Comparison of ENCODE assay signal across 19 mouse cellular contexts in genomic region chr3:98084870-98085269, GRCm38 (mm10).
DNase-seq lines count a peak whose midpoint lies in the region; ATAC-seq and TF ChIP-seq lines count a peak whose summit lies in the region.
"Had no signal": no experiment of that assay in that cellular context is flagged by ENCODE, and none has a peak within 500 bp of the region (broad histone marks: within the 10 kb centered on the region; RNA-seq: fewer than 3 reads in every experiment).

No protein-coding gene starts in this region.

- H3K4me1 ChIP-seq in hindbrain, postnatal 0 days (ENCODE audit: insufficient read depth, low read length), result peaks cover 9% of the 10 kb centered on the region; the same call in 1 of the 2 replicates
- peaks cover 2% of the 10 kb centered on the region; the same call in 1 of the 2 replicates for H3K4me1 ChIP-seq in hindbrain, embryonic 11.5 days (replicated peaks; ENCODE audit: control insufficient read depth, insufficient read depth, low read length)
- H3K4me1 ChIP-seq in stomach, embryonic 14.5 days (ENCODE audit: control insufficient read depth, insufficient read depth, low read length), result peaks cover 20% of the 10 kb centered on the region
- peaks cover 3% of the 10 kb centered on the region; the same call in 1 of the 2 replicates for H3K4me1 ChIP-seq in stomach, postnatal 0 days (replicated peaks; ENCODE audit: control insufficient read depth, insufficient read depth)

- no peak overlapping the region for H3K9ac ChIP-seq in hindbrain, postnatal 0 days (replicated peaks; ENCODE audit: low read length)
- no peak overlapping the region for H3K9ac ChIP-seq in hindbrain, embryonic 11.5 days (ENCODE audit: low read depth, low read length)
- no peak overlapping the region for H3K9ac ChIP-seq in stomach, embryonic 14.5 days (replicated peaks; ENCODE audit: low read depth, low read length)
- no peak overlapping the region for H3K9ac ChIP-seq in stomach, postnatal 0 days (ENCODE audit: low read length)
- H3K9ac ChIP-seq: hindbrain, embryonic 15.5 days had no signal

- ATAC-seq in hindbrain, postnatal 0 days, result no peak
- ATAC-seq in hindbrain, embryonic 11.5 days (ENCODE audit: low FRiP score), result no peak
- no peak for ATAC-seq in stomach, embryonic 14.5 days (ENCODE audit: insufficient number of reproducible peaks, insufficient read depth, low FRiP score, low read depth)
- ATAC-seq in stomach, postnatal 0 days (ENCODE audit: low FRiP score, low TSS enrichment), result no peak
- ATAC-seq in frontal cortex, adult (ENCODE audit: low TSS enrichment), result no peak
- ATAC-seq: liver, embryonic 12.5 days; Patski had no signal

- H3K9me3 ChIP-seq in hindbrain, postnatal 0 days (ENCODE audit: low read length), result no peaks in the 10 kb centered on the region
- H3K9me3 ChIP-seq in hindbrain, embryonic 11.5 days (ENCODE audit: control insufficient read depth, low read length), result no peaks in the 10 kb centered on the region
- no peaks in the 10 kb centered on the region for H3K9me3 ChIP-seq in stomach, embryonic 14.5 days (ENCODE audit: control insufficient read depth, low read depth, low read length)
- H3K9me3 ChIP-seq in stomach, postnatal 0 days (ENCODE audit: control insufficient read depth, low read length), result no peaks in the 10 kb centered on the region
- H3K9me3 ChIP-seq: hindbrain, embryonic 15.5 days; liver, embryonic 12.5 days; midbrain, embryonic 10.5 days had no signal

- H3K4me2 ChIP-seq in hindbrain, postnatal 0 days (ENCODE audit: low read depth, low read length), result no peak overlapping the region
- H3K4me2 ChIP-seq in hindbrain, embryonic 11.5 days (replicated peaks; ENCODE audit: low read depth, low read length), result no peak overlapping the region
- no peak overlapping the region for H3K4me2 ChIP-seq in stomach, embryonic 14.5 days (replicated peaks; ENCODE audit: low read depth, low read length)
- H3K4me2 ChIP-seq in stomach, postnatal 0 days (replicated peaks; ENCODE audit: low read depth), result no peak overlapping the region
- H3K4me2 ChIP-seq: heart, embryonic 11.5 days; hindbrain, embryonic 15.5 days had no signal

- no peak for TF ChIP-seq CTCF in hindbrain, postnatal 0 days (IDR thresholded peaks at IDR 0.05; ENCODE audit: low read depth)
- TF ChIP-seq CTCF in stomach, postnatal 0 days (IDR thresholded peaks at IDR 0.05; ENCODE audit: low read depth), result no peak

- TF ChIP-seq EP300 in stomach, postnatal 0 days (optimal IDR thresholded peaks at IDR 0.05), result no peak

- DNase-seq in embryo, embryonic 10 days (ENCODE audit: low spot score), result peak; percentile 34
- DNase-seq in embryo, embryonic 10.5 days (ENCODE audit: low spot score), result no peak
- DNase-seq in hindbrain, postnatal 0 days (ENCODE audit: low spot score), result no peak
- no peak for DNase-seq in hindbrain, embryonic 11.5 days (ENCODE audit: low spot score)
- no peak for DNase-seq in stomach, postnatal 0 days (ENCODE audit: low spot score)
- no peak for DNase-seq in retina, postnatal 1 day
- DNase-seq: cerebellum, adult 11 months; gastrocnemius, postnatal 14 days; layer of hippocampus, postnatal 36 days; lung, postnatal 14 days; right cerebral cortex, postnatal 4 days had no signal

- H3K27ac ChIP-seq in hindbrain, postnatal 0 days, result 0 out of 2 replicates have a peak overlapping the region, but pooled peaks have one; percentile 23
- H3K27ac ChIP-seq in hindbrain, embryonic 11.5 days (ENCODE audit: low read depth, low read length), result no peak overlapping the region
- H3K27ac ChIP-seq in stomach, embryonic 14.5 days (ENCODE audit: low read length), result peak overlapping the region; percentile 90
- H3K27ac ChIP-seq in stomach, postnatal 0 days (replicated peaks), result no peak overlapping the region

- 73% methylated on average over 13 of the region's 13 CpGs for whole genome bisulfite sequencing in hindbrain, postnatal 0 days
- WGBS in hindbrain, embryonic 11.5 days, result 74% methylated on average over 13 of the region's 13 CpGs
- 65% methylated on average over 13 of the region's 13 CpGs for WGBS in stomach, embryonic 14.5 days
- 80% methylated on average over 13 of the region's 13 CpGs for WGBS in stomach, postnatal 0 days

- H3K36me3 ChIP-seq in hindbrain, postnatal 0 days (ENCODE audit: insufficient read depth, low read length), result no peaks in the 10 kb centered on the region
- H3K36me3 ChIP-seq in hindbrain, embryonic 11.5 days (ENCODE audit: control insufficient read depth, insufficient read depth, low read length), result no peaks in the 10 kb centered on the region
- peaks cover 9% of the 10 kb centered on the region; the same call in 1 of the 2 replicates for H3K36me3 ChIP-seq in stomach, embryonic 14.5 days (ENCODE audit: control insufficient read depth, insufficient read depth, low read length)
- H3K36me3 ChIP-seq in stomach, postnatal 0 days (ENCODE audit: control insufficient read depth, insufficient read depth, low read length), result 0 out of 2 replicates have a peak, but pooled peaks cover 5% of the 10 kb centered on the region
- H3K36me3 ChIP-seq: hindbrain, embryonic 15.5 days had no signal

- no peaks in the 10 kb centered on the region for H3K27me3 ChIP-seq in hindbrain, postnatal 0 days (ENCODE audit: insufficient read depth, low read length)
- no peaks in the 10 kb centered on the region for H3K27me3 ChIP-seq in hindbrain, embryonic 11.5 days (ENCODE audit: control insufficient read depth, insufficient read depth, low read length)
- H3K27me3 ChIP-seq in stomach, embryonic 14.5 days (ENCODE audit: control insufficient read depth, insufficient read depth, low read length), result no peaks in the 10 kb centered on the region
- no peaks in the 10 kb centered on the region for H3K27me3 ChIP-seq in stomach, postnatal 0 days (ENCODE audit: control insufficient read depth, insufficient read depth, low read length)
- H3K27me3 ChIP-seq: CH12.LX; hindbrain, embryonic 15.5 days; liver, embryonic 12.5 days; Patski had no signal

- H3K4me3 ChIP-seq in hindbrain, postnatal 0 days (ENCODE audit: low read length), result no peak overlapping the region
- no peak overlapping the region for H3K4me3 ChIP-seq in hindbrain, embryonic 11.5 days (ENCODE audit: low read depth, low read length)
- no peak overlapping the region for H3K4me3 ChIP-seq in stomach, embryonic 14.5 days (ENCODE audit: low read depth, low read length)
- H3K4me3 ChIP-seq in stomach, postnatal 0 days (ENCODE audit: low read depth, low read length), result no peak overlapping the region
- H3K4me3 ChIP-seq: hindbrain, embryonic 15.5 days; liver, embryonic 12.5 days; midbrain, embryonic 10.5 days had no signal

Comparison
In these comparisons a context has a peak if more than half of its experiments do, and no peak if none do; other contexts are left out.
1. H3K27ac ChIP-seq: peak in hindbrain, postnatal 0 days (single experiment) and stomach, embryonic 14.5 days (single experiment); none in hindbrain, embryonic 11.5 days (single experiment) and stomach, postnatal 0 days (single experiment).